Mouse (Mus musculus) MEL (cell line): ENCODE measurements around the gene Aak1. TPM values are rescaled to one million over a fixed set of nuclear protein-coding genes. Genes with fewer than 3 reads are reported as not detected.

Experiments
- DNase-seq: peaks from one replicate; pipeline ENCODE4 v3.0.0; 2011; ENCODE audit warnings: low read depth, low spot score
- H3K27ac ChIP-seq: 2 replicates; pipeline ENCODE4 v1.5.1; 2012; ENCODE audit warnings: low read depth, mild to moderate bottlenecking, control low read depth, low read length, moderate library complexity; ENCODE audit not compliant: control insufficient read depth
- H3K27me3 ChIP-seq, 2 experiments: fragments of 150-350 bp in 1 of 2; sonication (generic) in 1 of 2; 2 replicates each; pipeline ENCODE4 v1.6.1; 2012; ENCODE audit warnings: low read length in 2 of 2, mild to moderate bottlenecking in 2 of 2, improper control_type of control experiment in 1 of 2, moderate library complexity in 1 of 2; ENCODE audit not compliant: insufficient read depth in 2 of 2, control insufficient read depth in 1 of 2
- H3K36me3 ChIP-seq, 2 experiments: 2 replicates each; pipeline ENCODE4 v1.6.1; 2012 to 2014; ENCODE audit warnings: low read length in 2 of 2, improper control_type of control experiment in 1 of 2, inconsistent platforms in 1 of 2, mild to moderate bottlenecking in 1 of 2; ENCODE audit not compliant: insufficient read depth in 2 of 2, control insufficient read depth in 1 of 2
- H3K4me1 ChIP-seq, 2 experiments: fragments of 150-350 bp in 1 of 2; sonication (generic) in 1 of 2; 2 replicates each; pipeline ENCODE4 v1.6.1; 2012; ENCODE audit warnings: low read length in 2 of 2, improper control_type of control experiment in 1 of 2, mild to moderate bottlenecking in 1 of 2; ENCODE audit not compliant: insufficient read depth in 2 of 2, control insufficient read depth in 1 of 2
- H3K4me3 ChIP-seq, 2 experiments: fragments of 150-350 bp in 1 of 2; sonication (generic) in 1 of 2; 2 replicates each; pipeline ENCODE4 v1.5.1; 2012; ENCODE audit warnings: low read depth in 2 of 2, low read length in 2 of 2, mild to moderate bottlenecking in 2 of 2, moderate library complexity in 2 of 2, control low read depth in 1 of 2, improper control_type of control experiment in 1 of 2; ENCODE audit not compliant: control insufficient read depth in 1 of 2, insufficient read depth in 1 of 2
- H3K79me2 ChIP-seq: 2 replicates; pipeline ENCODE4 v1.6.1; 2012; ENCODE audit warnings: mild to moderate bottlenecking, low read length, moderate library complexity; ENCODE audit not compliant: control insufficient read depth, poor library complexity, insufficient read depth
- H3K9ac ChIP-seq: 2 replicates; pipeline ENCODE4 v1.6.1; 2012; ENCODE audit warnings: low read depth, mild to moderate bottlenecking, control low read depth, low read length, moderate library complexity; ENCODE audit not compliant: control insufficient read depth, poor library complexity, severe bottlenecking
- H3K9me3 ChIP-seq: fragments of 150-350 bp; sonication (generic); replicated peaks from 2 replicates; pipeline ENCODE4 v1.6.1; 2012; ENCODE audit warnings: mild to moderate bottlenecking, low read length, improper control_type of control experiment, moderate library complexity; ENCODE audit not compliant: insufficient read depth
- BHLHE40 ChIP-seq: IDR thresholded peaks from 2 replicates; pipeline ENCODE4 v1.6.1; 2012; ENCODE audit warnings: low read depth, mild to moderate bottlenecking, inconsistent platforms, low read length, improper control_type of control experiment, borderline replicate concordance
- CHD1 ChIP-seq: IDR thresholded peaks from 2 replicates; pipeline ENCODE4 v1.6.1; 2012; ENCODE audit warnings: low read depth, mild to moderate bottlenecking, inconsistent platforms, low read length, improper control_type of control experiment
- CTCF ChIP-seq, 3 experiments: IDR thresholded peaks in 2 of 3; conservative IDR thresholded peaks in 1 of 3; 2 replicates each; pipeline ENCODE4 v1.5.1; 2011 to 2012; ENCODE audit warnings: low read length in 3 of 3, low read depth in 2 of 3, mild to moderate bottlenecking in 2 of 3, improper control_type of control experiment in 1 of 3, inconsistent platforms in 1 of 3, mixed read lengths in 1 of 3, moderate library complexity in 1 of 3; ENCODE audit not compliant: control insufficient read depth in 1 of 3, insufficient read depth in 1 of 3, poor library complexity in 1 of 3, severe bottlenecking in 1 of 3
- EP300 ChIP-seq, 2 experiments: IDR thresholded peaks; 2 replicates each; pipeline ENCODE4 v1.6.1; 2011; ENCODE audit warnings: improper control_type of control experiment in 2 of 2, low read length in 2 of 2, low read depth in 1 of 2, mild to moderate bottlenecking in 1 of 2
- ETS1 ChIP-seq: IDR thresholded peaks from 2 replicates; pipeline ENCODE4 v1.6.1; 2012; ENCODE audit warnings: low read depth, mild to moderate bottlenecking, inconsistent platforms, low read length, improper control_type of control experiment, moderate library complexity
- KAT2A ChIP-seq: conservative IDR thresholded peaks from 2 replicates; pipeline ENCODE4 v1.6.1; 2012; ENCODE audit warnings: low read depth, low read length, improper control_type of control experiment, inconsistent platforms
- MAFK ChIP-seq: IDR thresholded peaks from 2 replicates; pipeline ENCODE4 v1.6.1; 2011; ENCODE audit warnings: low read depth, mild to moderate bottlenecking, low read length, improper control_type of control experiment, borderline replicate concordance
- MAX ChIP-seq: IDR thresholded peaks from 2 replicates; pipeline ENCODE4 v1.6.1; 2011; ENCODE audit warnings: low read length, improper control_type of control experiment
- MYB ChIP-seq: IDR thresholded peaks from 2 replicates; pipeline ENCODE4 v1.6.1; 2011; ENCODE audit warnings: mild to moderate bottlenecking, low read depth, low read length, improper control_type of control experiment
- POLR2AphosphoS5 ChIP-seq: IDR thresholded peaks from 2 replicates; pipeline ENCODE4 v1.6.1; 2012; ENCODE audit warnings: low read depth, borderline replicate concordance, mild to moderate bottlenecking, inconsistent platforms, low read length, moderate library complexity, mixed read lengths
- SMC3 ChIP-seq: IDR thresholded peaks from 2 replicates; pipeline ENCODE4 v1.6.1; 2011; ENCODE audit warnings: low read depth, low read length, improper control_type of control experiment
- TAL1 ChIP-seq: IDR thresholded peaks from 2 replicates; pipeline ENCODE4 v1.6.1; 2012; ENCODE audit warnings: mild to moderate bottlenecking, inconsistent platforms, low read length, moderate library complexity, mixed read lengths
- TBP ChIP-seq: IDR thresholded peaks from 2 replicates; pipeline ENCODE4 v1.8.0; 2011; ENCODE audit warnings: low read depth, low read length, improper control_type of control experiment
- TCF12 ChIP-seq: IDR thresholded peaks from 2 replicates; pipeline ENCODE4 v1.6.1; 2014; ENCODE audit warnings: low read depth, mild to moderate bottlenecking, inconsistent platforms, low read length, improper control_type of control experiment, moderate library complexity
- ZC3H11A ChIP-seq: IDR thresholded peaks from 2 replicates; pipeline ENCODE4 v1.6.1; 2012; ENCODE audit warnings: low read depth, mild to moderate bottlenecking, inconsistent platforms, low read length, improper control_type of control experiment
- polyA plus RNA-seq, 2 experiments: library from polyadenylated mRNA; stranded (reverse) in 1 of 2; unstranded in 1 of 2; fragments of >175 nt in 1 of 2; fragments of >200 nt in 1 of 2; gene quantifications; 2 replicates each; pipeline versions ENCODE4 v1.2.1 to v1.2.4; 2012; ENCODE audit warnings: low replicate concordance in 2 of 2, low read depth in 1 of 2; ENCODE audit not compliant: insufficient read length in 2 of 2, insufficient read depth in 1 of 2, missing spikeins in 1 of 2
- total RNA-seq: library from RNA; depleted of rRNA; stranded (reverse); fragments of 300-350 nt; gene quantifications from 2 replicates; pipeline ENCODE4 v1.2.3, GENCODE M21; 2012

Aak1 gene
- total and polyA plus RNA-seq, 3 experiments: 6.4 to 353 (median 25.4) TPM

- Histone ChIP-seq H3K9me3 (no peaks in the 10 kb centered on the region), H3K36me3 (peaks cover 0 to 16% of the 10 kb centered on the region in 2 experiments; a peak in 2 of 4 replicates), H3K4me1 (peaks cover 6 to 14% of the 10 kb centered on the region in 2 experiments; a peak in 3 of 4 replicates), H3K27me3 (no peaks in the 10 kb centered on the region), H3K9ac (no peak overlapping the region), H3K79me2 (peaks cover 3% of the 10 kb centered on the region; the same call in 1 of the 2 replicates), H3K4me3 (no peak overlapping the region), H3K27ac (no peak overlapping the region)
- DNase-seq: no peak
- TF ChIP-seq POLR2AphosphoS5: no peak
- no peak for TF ChIP-seq KAT2A
- TF ChIP-seq TBP: no peak
- TF ChIP-seq CTCF (IDR thresholded peaks at IDR 0.05 in 2 of 3, conservative IDR thresholded peaks at IDR 0.05 in 1 of 3; ENCODE audit: control insufficient read depth in 1 of 3, insufficient read depth in 1 of 3, low read depth in 2 of 3, low read length in 3 of 3, poor library complexity in 1 of 3, severe bottlenecking in 1 of 3): no peak
Observed at GRCm38 (mm10) chr6:87005577-87005976, 156.3 kb downstream of the Aak1 start.

GRCm38 (mm10) chr6:87008887-87009286 lies 159.6 kb downstream of the Aak1 start, which contains the start of gene Nfu1:
TSS of gene Nfu1 (plus strand) at chr6:87009236.
- Histone ChIP-seq H3K4me3 (peak within 1 kb of the TSS; percentile 85), H3K36me3 (peaks cover 0 to 17% of the 10 kb centered on the region in 2 experiments), H3K27me3 (no peaks in the 10 kb centered on the region), H3K9me3 (no peaks in the 10 kb centered on the region), H3K79me2 (peaks cover 5% of the 10 kb centered on the region; the same call in 1 of the 2 replicates), H3K4me1 (peaks cover 5 to 20% of the 10 kb centered on the region in 2 experiments; a peak in 3 of 4 replicates), H3K9ac (peak within 1 kb of the TSS; percentile 97), H3K27ac (peak within 1 kb of the TSS; percentile 97)
- TF ChIP-seq MYB: no peak
- peak; percentile 67 for TF ChIP-seq ETS1
- TF ChIP-seq ZC3H11A: no peak
- TF ChIP-seq EP300 (IDR thresholded peaks at IDR 0.05; ENCODE audit: low read depth in 1 of 2, low read length in 2 of 2): peak in 1 of 2 experiments; percentile 27; a peak in 1 of 4 replicates
- 0 out of 2 replicates have a peak, but pooled peaks have one; percentile 20 for TF ChIP-seq TCF12
- TF ChIP-seq TAL1: no peak
- TF ChIP-seq SMC3: no peak
- no peak for TF ChIP-seq MAX
- no peak for TF ChIP-seq MAFK
- TF ChIP-seq CHD1: peak; percentile 61; the same call in 1 of the 2 replicates
- peak; percentile 39; the same call in 1 of the 2 replicates for TF ChIP-seq BHLHE40
- peak; percentile 44 for DNase-seq
